Mouse (Mus musculus) gastrocnemius, postnatal 25 days (tissue): ENCODE measurements at regions not wholly inside any gene's neighbourhood (a gene's known extent, or its start where the extent isn't known, plus 50 kb on each side); places are given as distances from the start of the nearest gene placed in this dataset.
"Not testable (repeated sequence)": the region's sequence is repeated elsewhere in the genome, so short reads cannot be mapped to it uniquely, and the experiment has no call there.

ENCODE experiments used
- DNase-seq: peaks from one replicate; pipeline ENCODE4 v3.0.0; 2022

DNA sequence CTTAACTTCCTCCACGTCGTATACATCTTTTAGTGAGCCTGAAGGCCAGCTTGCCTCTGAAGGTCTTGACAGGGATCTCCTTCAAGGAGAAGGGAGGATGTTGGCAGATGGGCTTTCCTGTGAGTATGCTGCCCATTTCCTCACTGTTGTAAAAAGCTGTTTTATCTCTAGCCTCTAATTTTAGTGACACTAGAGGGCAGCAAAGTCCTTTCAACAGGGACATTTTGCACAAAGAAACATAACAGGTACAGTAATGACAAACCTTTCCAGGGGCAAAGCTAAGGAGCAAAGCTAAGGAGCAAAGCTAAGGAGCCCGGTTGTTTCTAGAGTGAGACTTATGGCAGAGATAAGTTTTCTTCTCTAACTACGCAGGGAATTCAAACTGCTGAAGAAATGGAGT, 59.0 kb upstream of the Kbtbd8 start:
- DNase-seq = no peak

DNA sequence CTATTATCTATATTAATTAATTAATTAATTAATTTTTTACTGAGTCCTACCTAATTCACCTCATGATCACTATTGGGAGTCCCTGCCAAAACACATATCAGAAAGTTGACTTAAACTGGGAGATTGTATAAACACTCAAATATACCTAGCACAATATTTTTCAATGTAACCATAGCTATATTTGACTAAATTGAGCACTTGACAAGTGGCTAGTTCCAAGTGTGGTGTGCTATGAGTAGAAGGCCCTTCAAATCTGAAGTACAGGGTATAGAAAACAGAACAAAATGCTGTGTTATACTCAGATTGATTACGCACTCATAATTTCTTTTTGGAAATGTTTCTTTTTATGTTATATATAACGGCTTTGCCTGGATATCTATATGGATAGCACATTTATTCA, 60.8 kb upstream of the Kbtbd8 start:
- DNase-seq = no peak

DNA sequence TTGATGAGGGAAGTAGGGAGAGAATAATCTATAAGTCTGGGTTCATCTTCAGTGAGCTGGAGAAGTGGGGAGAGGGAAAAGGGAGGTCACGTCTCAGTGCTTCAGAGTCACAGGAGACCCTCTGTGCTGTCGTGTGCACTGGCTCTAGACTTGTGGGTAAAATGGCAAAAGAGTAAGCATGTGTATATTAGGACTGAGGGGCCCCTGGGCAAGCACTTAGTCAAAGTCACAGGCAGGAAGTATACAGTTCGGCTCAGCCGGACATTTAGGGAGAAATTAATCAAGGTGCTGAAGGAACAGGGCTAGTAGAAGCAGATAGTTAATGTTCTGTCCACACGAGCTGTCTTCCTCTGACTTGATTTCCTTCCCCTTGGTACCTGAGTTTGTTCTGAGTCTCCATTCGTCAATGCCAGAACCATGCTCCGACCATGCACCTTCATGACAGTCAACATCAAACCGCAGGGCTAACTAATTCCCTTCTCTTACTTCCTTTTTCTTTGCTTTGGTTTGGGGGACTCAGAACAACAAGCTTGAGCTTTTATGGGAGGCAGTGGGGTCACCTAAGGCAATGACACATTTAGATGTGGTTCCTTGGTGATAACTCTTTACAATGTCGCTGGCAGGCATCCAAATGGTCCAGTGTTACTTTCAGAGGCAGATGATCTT, 63.2 kb upstream of the Kbtbd8 start:
- no peak for DNase-seq

DNA sequence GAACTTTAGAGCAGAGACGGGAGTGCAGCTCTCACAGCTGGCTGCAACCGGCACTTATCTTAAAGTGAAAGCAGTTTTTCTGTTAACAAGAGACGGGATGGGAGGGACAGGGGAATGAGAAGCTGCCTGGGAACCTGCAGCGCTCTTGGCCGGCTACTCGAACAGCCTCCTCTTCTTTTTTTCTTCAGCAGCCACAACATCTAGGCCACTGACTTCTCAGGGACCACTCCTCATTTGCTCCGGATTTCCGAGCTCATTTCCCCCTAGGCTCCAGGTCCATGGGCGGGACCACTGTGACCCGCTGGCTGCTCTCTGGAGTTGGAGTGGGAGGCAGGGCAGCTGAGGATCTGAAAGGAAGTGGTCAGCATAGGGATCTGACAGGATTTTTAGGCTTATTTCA, 75.7 kb upstream of the Kbtbd8 start:
- not testable (repeated sequence) for DNase-seq

DNA sequence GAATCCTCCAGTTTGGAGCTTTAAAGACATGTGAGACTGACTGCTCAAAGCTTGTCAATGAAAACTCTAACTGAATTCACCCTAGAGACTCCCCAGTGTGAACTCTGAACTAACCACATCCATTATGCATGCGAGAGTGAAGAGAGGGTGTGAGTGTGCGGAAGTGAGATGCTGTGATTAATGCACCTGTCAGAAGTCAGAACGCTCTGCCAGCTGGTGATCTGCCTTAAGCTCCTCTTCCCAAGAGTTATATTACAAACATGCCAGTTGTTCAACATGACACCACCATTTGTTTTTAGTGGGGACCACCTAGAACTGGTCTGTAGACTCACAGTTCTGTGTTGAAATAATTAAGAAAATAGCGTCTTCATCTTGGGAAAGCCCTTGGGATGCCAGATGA, 92.8 kb upstream of the Kbtbd8 start:
- no peak for DNase-seq

DNA sequence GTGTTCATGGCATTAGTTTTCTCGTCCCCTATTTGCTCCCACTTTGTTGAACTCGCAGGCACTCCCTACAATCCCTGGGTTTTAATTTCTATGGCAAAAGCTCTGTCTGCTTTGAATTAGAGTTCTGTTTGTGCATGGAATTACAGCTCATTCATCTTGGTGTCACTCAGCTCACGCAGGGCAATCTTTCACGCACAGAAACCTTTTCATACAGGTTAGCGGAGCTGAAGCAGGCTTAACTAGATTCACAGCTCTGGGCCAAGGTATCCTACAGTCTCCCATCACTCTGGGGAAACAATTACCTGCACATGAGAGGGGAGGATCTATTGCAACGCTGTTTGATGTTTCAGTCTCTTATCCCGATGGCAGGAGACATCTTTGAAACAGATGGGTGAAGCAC, 95.3 kb upstream of the Kbtbd8 start:
- no peak for DNase-seq

DNA sequence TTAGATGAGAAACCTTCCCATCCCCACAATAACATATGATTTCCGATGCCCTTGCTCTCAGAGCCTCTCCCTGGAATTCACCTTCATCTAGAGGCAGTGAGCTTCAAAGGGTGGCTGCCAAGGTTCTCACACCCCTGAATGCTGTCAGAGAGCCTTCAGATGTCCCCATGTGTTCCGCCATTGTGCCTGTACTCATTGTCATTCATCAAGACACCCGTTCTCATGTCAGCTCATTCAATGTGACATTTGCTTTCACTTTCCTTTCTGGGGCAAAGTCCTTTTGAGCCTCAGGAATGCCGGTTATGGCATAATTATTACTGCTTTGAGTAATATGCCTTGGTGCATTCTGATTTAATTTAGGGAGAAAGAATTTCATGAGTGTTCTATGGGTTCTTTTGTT, 99.1 kb upstream of the Kbtbd8 start:
- no peak for DNase-seq

DNA sequence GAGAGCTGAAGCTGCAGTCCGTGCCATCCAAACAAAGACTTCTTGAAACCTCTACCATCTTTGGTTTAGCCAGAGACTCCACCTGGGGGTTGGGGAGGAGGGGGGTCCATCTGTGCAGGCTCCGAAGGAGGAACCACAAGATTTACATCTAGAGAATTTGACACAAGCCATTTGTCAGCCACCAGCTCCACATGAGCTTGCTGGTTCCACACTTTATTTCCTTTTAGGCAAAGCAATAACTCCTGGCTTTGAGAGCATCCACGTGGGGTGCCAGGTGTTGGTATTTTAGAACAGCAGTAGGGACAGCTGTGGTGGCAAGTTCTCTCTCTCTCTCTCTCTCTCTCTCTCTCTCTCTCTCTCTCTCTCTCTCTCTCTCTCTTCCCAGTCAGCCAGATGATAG, 99.6 kb upstream of the Kbtbd8 start:
- no peak for DNase-seq

DNA sequence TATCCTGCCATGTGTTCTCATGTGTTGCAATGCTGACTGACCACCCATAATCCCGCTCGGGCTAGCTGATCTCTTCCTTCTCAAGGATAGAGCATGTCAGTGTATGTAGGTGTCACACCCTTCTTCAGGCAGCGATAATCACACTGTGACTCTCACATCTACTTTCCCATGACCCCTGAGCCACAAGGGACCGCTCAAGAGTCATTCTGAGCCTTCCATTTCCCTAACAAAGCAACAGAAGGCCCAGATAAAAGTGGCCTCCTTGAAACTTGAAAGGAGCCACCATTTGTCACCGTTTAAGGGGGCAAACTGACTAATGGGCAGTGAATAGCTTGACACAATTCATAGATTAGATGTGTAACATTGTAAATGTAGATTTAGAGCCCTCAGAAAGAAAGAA, 103.9 kb upstream of the Kbtbd8 start:
- DNase-seq = no peak

DNA sequence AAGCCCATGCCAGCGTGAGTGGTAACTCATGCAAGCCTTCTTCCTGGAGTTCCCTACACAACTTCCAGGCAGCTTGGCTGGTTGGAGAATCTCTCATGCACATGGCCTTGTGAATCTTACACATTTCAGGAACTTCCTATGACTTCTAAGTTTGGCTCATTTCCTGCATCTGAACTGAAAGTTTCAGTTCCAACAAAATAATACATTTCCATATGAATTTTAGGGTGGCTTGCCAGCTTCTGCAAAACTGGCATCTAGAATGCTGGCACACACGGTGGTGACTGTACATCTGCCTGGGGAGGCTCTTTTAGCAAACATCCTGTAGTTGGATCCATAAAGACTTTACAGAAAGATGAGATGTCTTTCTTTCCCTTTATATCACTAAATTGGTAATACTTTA, 110.6 kb upstream of the Kbtbd8 start:
- no peak for DNase-seq

DNA sequence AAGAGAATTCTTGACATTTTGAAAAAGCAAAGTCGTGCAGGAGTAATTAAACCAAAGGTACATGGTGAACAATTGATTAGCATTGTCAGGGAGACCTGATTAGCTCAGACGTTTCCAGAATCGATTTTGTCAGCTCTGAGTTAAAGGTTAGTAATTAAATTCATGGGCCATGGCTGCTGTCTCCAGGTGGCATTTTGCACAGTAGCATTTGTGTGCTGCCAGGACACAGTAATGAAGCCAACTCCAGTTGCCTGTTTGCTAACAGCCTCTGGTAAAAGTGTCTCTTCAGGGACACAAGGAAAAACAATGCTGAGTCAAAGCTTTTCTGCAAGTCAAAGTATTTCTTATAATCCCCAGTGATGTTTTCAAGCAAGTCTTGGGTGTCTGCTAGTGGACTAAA, 113.3 kb upstream of the Kbtbd8 start:
- DNase-seq = no peak

DNA sequence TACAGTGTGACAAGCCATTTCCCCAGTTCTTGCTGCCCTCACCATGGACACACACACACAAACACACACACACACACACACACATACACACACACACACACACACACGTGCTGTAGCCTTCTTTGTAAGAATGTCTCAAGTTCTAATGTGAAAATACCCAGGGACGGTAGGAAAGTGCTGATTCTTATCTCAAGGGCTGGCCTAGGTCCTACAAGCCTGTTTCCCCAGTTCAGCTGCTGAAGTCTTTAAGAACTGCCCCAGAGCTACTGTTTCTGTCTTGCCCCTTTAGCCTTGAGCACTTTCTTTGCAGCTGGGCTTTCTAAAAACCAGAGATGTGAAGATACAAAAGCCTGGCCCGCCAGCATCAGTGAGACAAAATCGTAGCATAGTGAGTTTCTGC, 117.5 kb upstream of the Kbtbd8 start:
- DNase-seq = no peak

DNA sequence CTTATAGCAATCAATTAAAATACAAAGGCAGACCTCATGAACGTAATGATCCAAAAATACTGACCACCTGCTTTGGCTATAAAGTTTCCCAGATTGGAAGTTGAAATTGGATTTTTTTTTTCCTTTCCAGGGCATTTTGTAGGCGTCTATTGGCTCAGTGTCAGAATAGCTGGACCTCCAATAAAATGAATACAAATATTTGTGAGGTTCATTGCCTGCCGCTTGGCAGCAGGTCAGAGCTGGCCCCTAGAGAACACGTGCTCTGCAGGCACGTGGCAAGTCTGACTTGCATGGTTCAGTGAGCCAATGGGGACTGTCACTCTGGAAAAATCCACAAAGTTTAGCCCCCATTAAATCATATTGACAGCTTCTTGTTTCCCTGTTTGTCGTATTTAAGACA, 118.0 kb upstream of the Kbtbd8 start:
- DNase-seq = no peak

DNA sequence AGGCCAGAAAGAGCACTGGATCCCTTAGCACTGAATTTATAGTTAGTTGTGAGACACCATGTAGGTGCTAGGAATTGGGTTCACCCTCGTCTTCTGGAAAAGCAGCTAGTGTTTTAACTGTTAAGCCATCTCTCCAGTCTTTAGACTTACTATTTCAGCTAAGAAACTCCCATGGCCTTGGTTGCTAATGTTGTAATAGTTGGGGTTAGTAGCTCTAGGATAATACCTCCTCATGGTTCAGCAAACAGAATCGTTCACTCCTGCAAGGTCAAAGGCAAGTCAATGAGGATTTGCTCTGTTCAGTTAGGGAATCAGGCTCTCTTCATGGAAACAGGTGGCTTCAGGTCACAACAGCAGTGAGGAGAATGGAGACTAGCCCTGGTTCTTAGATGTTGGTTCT, 118.7 kb upstream of the Kbtbd8 start:
- no peak for DNase-seq

DNA sequence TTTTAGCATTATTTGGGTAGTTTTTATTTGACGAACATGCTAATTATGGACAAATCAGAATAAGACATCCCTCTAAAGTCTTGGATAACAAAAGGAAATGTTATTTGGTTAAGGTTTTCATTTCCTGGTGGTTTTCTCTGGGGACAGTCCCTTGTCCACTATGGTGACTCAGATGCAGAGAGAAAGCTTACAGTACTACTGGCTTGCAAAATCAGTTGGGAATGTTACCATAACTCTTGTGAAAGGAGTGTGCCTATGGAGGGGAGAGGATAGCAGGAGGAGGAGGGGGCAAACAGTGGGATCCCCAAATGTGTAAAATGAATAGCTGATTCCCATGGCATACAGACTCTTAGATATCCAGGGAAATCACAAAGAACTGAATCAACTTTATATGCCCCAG, 122.7 kb upstream of the Kbtbd8 start:
- DNase-seq = no peak

DNA sequence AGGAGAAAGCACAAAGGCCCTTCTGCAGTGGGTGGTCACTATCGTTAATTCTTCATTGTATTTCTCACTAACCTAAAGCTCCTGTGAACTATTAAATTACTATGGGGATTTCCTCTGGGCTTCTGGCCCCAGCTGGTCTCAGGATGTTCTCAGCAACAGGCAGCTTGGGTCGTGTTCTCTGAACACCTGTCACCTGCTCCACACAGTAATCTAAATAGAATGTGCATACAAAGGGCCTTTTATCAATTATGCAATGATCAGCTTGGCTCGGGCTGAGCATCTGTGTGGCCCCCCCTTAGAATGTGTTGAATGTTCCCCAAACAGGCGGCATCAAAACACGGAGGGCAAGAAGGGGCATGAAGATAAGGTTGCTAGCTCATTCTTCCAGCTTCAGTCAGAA, 129.6 kb upstream of the Kbtbd8 start:
- DNase-seq = no peak

DNA sequence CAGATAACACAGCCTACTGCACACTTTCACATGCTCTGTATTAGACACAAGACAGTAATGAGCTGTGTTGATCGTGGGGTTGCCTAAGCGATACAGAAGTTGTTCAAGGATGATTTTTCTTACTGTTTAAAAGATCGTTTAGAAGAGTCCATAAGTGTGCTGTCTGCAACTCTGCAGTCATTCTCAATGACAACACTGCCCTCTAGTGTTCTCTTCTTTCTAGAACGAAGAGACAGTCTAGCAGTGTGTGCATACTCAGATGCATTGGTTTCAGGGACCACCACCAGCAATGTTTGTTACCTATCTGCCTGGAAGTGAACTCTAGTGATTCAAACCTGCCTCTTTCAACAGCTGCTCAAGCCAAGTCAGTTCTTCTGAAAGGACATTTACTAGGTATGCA, 130.7 kb upstream of the Kbtbd8 start:
- DNase-seq = no peak

DNA sequence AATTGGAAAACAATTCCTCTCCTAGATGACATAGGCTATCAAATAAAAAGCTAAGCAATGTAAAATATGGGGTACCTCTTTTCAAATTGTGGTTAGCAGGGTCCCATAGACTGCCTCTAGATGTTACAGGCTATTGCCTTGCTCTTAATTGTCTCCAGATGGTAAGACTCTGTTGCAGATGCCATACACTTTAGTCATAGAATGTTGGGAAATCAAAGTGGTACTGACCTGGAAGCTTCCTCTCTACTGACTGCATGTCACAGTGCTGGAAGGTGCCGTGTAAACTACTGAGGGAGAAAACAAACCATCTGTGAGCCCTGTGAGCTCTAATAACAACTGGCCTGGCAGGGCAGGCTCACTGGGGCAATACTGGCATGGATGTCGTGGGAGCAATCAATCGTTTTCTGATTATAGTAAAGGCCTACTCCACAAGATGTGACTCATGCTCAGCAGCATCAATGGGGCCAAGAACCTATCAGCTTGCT, 132.6 kb upstream of the Kbtbd8 start:
- DNase-seq = no peak

DNA sequence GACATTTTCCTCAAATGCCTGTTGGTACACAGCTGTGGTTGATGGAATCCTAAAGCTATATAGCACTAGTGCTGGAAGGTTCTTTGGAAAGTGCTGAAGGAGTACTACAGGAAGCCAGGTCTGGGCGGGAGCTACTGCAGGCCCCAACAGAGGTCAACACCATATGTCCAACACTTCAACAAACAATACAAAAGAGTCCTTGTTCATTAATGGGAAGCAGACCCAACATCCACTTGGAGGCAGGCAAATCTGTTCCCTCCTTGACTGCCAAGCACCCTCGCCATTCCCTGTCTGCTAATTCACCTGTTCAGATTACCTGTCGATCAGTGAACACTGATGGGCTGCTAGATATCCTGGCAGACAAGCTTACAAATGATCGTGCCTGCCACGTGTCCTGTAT, 148.4 kb upstream of the Kbtbd8 start:
- DNase-seq = no peak

DNA sequence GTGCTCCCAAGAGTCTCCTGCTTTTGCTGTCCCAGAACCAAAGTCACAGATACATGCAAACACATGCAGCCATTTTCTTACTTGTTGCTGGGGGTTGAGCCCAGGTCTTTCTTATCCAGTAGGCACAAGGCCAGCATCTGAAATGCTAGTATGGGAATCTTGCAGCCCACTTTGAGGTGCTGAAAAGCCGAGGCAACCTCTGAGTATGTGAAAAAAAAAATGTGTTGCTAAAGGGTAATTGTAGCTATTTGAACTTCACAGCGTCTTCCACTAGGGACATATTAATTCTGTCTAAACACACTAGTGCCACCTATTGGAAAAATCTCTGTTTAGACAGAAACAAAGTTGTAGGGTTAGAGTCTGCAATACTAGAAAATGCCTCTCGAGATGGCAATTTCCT, 150.1 kb upstream of the Kbtbd8 start:
- no peak for DNase-seq

DNA sequence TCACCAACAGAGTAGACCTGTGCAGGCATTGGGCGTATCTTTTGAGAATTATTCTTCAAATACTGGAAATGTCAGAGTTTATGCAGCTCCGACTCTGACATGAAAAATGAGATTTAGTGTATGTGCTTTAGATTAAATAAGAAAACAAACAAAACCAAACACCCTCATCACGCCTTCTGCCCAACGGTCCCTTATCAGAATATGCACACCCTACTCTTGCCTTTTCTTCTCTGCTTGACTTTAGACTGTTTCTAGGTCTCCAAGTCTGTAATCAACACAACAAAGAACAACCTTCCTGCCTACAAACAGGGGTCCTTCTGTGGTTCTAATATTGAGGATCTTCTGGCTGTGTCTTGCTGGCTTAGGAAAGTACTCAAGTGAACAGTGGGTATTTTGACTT, 153.8 kb upstream of the Kbtbd8 start:
- DNase-seq = no peak

DNA sequence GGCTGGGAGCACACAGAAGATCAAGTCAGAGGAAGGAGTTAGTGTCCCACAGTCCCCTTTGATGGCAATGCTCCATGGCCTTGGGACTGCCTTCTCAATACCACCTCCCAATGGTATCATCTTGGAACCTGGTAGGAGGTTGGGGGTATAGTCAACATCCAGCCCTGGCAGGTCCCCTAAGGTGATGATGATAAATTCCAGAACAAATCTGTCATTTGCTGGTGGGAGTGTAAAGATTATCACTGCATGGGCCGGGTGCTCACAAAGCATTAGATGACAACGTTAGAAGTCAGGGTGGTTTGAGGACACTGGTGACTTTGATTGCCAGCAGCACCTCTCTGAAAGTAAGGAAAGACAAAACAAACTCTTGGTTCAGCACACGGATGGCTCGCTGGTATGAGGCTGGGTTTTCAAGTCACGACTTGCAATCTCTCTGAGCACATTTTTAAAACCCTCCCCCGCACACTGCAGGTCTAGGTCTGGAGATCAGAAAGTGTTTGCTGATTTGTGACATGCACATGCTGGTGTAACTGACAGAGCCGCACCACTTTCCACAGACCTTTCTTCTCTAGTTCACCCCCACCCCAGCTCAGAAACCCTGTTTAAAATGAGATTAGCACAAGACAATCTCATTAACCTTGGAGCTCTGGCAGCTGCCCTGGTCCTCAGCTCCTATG, 154.5 kb upstream of the Kbtbd8 start:
- no peak for DNase-seq

DNA sequence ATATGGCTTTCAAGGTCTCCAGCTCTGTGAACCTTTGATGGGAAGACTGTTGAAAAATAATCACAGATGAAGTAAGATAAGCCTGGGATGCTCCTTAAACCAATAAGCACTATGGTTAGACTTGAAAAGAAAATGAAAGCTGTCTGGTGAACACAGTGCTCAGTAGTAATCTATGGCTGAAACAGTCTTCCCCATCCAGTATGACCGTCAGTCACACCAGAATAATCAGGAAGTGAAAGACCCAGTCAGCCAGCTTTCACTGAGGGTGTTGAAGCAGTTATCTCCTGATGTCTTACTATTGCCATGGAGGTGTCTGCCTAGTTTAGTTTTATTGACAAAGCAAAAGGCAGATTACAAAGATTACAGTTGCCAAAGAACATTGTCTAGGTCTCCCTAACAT, 155.2 kb upstream of the Kbtbd8 start:
- DNase-seq = no peak

DNA sequence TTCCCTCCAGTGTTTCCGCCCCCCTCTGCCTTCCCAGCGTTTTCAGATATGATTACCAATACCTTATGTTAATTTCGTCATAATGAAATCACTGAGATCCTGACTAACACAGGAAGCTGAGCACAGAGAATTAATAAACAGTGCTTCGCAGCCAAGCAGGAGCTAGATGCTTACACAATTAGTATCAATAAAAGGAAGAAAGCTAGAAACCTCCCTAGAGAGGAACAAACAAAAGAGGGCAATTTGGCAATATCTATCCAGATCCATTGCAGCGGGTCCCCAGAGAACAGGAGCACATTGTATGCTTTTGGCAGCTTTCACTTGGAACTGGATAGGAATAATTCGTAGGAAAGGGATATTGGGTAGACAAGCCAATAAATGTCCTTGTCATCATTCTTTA, 159.1 kb upstream of the Kbtbd8 start:
- DNase-seq = no peak
